Mouse (Mus musculus) frontal cortex, postnatal 10 days (tissue): ENCODE measurements around the gene Snx3.

ENCODE experiments used
- DNase-seq, 2 experiments: peaks; one replicate each; pipeline ENCODE4 v3.0.0; 2022; ENCODE audit warnings: low spot score in 2 of 2, mixed read lengths in 1 of 2

Gene Snx3

DNA sequence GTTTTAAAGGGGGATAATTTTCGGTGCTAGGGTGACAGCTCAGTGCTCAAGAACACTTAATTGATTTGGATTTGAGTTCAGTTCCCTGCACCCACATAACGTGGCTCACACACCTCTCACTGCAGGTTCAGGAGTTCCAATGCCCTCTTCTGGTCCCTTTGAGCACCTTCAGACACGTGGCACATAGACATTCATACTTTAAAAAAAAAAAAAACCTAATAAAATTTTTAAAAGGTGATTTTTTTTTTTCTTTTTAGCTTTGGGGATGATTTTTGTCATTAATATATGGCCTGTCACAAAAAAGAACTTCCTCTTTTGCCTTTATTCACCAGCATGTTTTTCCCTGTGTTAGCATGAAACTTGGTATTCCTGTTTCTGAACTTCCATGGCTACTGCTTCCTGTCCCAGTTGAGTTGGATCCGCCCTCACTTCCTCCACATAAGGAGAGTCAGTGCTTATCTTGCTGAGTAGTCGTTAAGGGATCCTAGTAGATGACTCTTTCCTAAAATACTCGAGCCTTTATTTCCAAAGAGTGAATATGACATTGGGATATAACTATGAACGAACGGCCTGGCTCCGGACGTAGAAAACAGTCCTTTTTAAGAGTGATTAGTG lies 2.4 kb downstream of the Snx3 start:
- DNase-seq = no peak

DNA sequence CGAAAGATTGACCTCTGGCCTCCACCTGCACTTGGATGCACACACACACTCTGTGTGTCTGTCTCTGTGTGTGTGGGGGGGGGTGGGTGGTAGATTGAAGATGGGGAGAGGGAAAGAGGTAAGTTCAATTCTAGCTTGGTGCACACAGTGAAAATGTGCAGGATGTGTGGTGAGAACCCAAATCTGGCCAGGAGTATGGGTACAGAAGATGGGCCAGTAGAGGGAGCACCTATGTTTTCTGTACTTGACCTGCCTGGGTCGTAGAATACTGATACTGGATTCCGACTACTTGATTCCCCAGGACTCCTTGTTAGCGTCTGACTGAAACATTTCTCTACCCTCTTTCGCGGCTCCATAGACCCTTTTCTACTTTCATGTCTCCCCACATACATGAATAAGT lies 8.3 kb downstream of the Snx3 start:
- no peak for DNase-seq

GRCm38 (mm10) chr10:42511184-42512135 lies 9.6 kb downstream of the Snx3 start:
- DNase-seq = no peak

DNA sequence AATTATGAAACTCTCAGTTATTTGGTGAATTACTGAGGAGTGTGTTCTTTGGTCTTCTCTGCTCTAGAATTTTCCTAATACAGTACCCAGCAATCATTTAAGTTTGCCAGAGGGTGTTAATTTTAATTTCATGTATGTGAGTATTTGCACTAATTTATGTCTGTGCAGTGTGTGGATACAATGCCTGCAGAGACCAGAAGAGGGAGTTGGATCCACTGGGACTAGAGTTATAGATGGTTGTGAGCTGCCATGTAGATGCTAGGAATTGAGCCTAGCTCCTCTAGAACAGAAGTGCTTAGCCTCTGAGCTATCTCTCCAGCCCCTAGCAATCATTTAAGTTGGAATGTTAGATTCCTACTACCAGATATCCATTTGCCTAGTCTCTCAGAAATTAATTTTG lies 12.3 kb downstream of the Snx3 start:
- no peak for DNase-seq

- no peak for DNase-seq
These were observed 16.5 kb downstream of the Snx3 start for GRCm38 (mm10) chr10:42518363-42518762.

GRCm38 (mm10) chr10:42521315-42521981 lies 19.6 kb downstream of the Snx3 start:
- DNase-seq = no peak

- DNase-seq = no peak
These were observed 21.1 kb downstream of the Snx3 start for GRCm38 (mm10) chr10:42522912-42523311.

- no peak for DNase-seq
These were observed 21.8 kb downstream of the Snx3 start for GRCm38 (mm10) chr10:42523556-42524162.

- no peak for DNase-seq
These were observed 23.9 kb downstream of the Snx3 start for GRCm38 (mm10) chr10:42525682-42526081.

DNA sequence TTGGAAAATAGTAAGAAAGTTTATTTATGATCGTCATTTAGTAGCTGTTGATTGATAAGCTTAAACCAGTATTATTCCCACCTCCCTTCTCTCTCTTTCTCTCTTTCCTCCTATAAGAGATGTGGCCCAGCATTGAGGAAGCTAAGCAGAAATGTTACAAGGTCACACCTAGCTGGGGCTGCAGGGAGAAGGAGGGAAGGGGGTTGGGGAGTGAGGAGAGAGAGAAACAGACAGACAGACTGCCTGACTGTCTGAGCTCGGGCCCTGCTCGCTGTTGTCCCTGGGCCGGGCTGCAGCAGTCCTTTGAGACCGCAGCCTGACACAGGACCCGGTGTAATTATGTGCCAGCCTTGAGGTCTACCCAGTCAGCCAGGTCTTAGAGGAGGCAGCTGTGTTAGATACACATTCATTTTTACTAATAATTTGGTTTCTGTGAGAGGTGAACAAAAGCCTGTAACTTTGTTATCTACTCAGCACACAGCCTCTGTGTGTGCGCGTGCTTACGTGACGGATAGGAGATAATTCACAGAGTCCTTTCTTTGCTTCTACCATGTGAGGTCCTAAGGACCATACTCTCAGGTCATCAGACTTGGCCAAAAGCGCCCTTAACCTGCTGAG lies 32.1 kb downstream of the Snx3 start:
- DNase-seq = no peak

GRCm38 (mm10) chr10:42537571-42538316 lies 35.9 kb downstream of the Snx3 start:
- no peak for DNase-seq

- no peak for DNase-seq
These were observed 44.1 kb downstream of the Snx3 start for GRCm38 (mm10) chr10:42545707-42546503.

- no peak for DNase-seq
These were observed 44.7 kb downstream of the Snx3 start for GRCm38 (mm10) chr10:42546507-42546906.

DNA sequence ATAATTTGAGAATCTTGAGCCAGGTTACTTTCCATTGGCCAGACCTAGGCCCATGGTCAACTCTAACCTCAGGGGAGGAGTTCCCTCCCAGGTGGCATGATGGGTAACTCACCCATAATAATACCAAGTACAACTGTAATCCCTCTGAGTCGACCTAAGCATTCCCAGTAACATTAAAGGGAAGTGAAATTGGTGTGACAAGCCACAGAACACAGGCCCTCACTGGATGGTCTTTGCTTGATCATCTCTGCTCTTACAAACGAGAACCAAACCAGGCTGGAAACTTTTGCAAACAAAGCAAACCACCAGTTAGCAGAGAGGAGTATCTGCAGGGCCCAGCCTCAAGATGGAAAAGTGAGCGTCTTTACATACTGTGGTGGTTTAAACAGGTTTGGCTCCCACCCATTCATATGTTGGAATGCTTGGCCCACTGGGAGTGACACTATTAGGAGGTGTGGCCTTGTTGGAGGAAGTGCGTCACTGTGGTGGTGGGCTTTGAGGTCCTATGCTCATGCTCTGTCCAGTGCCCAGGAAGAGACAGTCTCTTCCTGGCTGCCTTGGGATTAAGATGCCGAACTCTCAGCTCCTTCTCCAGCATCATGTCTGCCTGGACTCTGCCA lies 57.9 kb downstream of the Snx3 start:
- no peak for DNase-seq

GRCm38 (mm10) chr10:42562272-42562671 lies 60.4 kb downstream of the Snx3 start:
- DNase-seq = no peak

DNA sequence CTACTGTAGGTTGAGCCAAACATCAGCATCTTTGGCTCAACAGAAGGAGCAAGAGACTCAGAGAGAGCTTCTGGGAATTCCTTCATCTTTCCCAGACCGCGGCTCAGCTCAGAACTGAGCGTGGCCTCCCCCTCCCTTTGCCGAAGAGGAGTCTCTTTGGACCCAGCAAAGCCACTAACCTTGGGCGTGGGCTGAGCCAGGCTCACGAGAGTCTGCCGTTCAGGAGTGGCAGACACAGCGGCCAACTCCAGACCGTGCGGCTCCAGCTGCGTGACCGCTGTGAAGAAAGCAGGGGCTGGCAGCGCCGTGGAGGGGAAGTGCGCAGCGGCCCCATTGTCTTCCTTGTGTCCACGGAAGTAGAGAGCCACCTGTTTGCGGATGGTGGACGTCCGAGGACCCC lies 70.7 kb downstream of the Snx3 start:
- DNase-seq = no peak

DNA sequence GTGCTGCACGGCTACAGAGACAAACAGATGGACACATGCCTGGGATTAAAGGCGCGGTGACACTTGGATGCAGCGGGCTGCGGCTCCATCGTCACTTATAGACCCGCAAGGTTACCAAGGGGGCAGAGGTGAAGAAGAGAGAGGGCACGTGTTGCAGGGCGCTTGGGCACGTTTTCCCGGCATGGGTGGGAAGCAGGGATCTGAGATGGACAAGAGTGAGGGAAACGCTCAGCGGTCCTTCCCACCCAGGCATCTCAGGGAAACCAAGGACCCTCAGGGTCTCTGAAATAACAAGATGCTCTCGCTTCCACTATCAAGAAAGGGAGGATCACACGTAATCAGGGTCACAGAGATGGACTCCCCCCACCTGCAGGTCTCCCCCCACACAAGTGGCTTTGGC lies 71.1 kb downstream of the Snx3 start:
- DNase-seq = no peak

DNA sequence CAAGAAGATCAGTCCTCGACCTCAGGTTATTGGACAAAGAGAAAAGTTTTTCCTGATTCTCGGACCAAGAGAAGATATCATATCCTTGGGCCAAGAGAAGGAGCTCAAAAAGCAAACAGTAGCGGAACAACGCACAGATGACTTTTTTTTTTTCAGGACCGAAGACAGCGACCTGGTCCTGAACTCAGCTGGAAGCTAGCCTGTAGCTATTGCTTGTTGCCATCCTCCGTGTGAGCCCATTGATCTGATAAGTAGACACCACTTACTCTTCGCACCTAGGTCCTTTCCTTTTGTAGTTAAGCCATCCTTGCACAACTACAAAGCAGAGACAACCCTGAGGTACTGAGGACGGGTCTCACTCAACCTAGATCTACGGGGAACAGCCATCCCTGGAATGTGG lies 72.8 kb downstream of the Snx3 start:
- no peak for DNase-seq

DNA sequence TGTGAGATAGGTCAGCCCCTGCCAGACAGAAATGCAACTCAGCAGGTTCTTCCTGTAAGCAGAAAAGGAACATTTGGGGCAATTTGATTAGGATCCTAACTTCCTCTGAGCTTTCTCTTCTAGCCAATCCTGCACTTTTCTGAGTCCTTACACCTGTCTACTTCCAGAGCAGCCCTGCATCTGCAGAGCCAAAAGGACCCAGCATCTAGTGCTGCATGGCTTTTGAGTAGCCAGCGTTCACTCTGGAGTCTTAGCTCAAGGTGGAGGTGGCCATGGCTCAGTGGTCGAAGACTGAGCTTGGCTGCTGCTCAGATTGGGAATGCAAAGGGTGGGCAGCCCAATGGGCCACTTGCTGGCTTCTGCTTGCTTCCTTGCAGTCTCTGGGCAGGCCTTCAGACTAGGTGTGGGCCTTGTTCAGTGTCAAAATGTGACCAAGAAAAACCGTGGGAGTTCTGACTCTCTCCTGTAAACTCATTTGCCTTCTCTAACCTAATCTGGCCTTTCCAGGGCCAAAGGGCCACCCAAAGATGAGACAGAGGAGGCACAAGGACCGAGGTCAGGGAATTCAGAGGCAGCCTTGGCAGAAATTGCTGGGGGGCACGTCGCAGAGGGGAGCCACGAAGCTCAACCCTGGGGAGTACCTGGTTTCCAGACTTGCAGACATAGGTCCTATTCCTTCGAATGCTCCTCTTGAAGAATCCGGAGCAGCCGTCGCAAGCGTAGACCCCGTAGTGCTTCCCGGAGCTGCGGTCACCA lies 75.9 kb downstream of the Snx3 start:
- DNase-seq = no peak
